Mouse (Mus musculus): ENCODE measurements around the gene Grm2. TPM values are rescaled to one million over a fixed set of nuclear protein-coding genes. Genes with fewer than 3 reads are reported as not detected.
"Not testable (repeated sequence)": the region's sequence is repeated elsewhere in the genome, so short reads cannot be mapped to it uniquely, and the experiment has no call there.

Gene Grm2
- polyA plus RNA-seq, 1 experiment from 2014 or later: 24.3 TPM

- no peak overlapping the region for H3K9ac ChIP-seq (ENCODE audit: low read depth, low read length)
- no peaks in the 10 kb centered on the region for H3K27me3 ChIP-seq (ENCODE audit: control insufficient read depth, insufficient read depth, low read depth, low read length)
- H3K4me3 ChIP-seq (ENCODE audit: low read depth, low read length): no peak overlapping the region
- H3K4me2 ChIP-seq (ENCODE audit: low read length): no peak overlapping the region
- no peak for ATAC-seq
- no peaks in the 10 kb centered on the region for H3K36me3 ChIP-seq (ENCODE audit: control insufficient read depth, insufficient read depth, low read length)
- H3K4me1 ChIP-seq (ENCODE audit: control insufficient read depth, insufficient read depth, low read length): no peaks in the 10 kb centered on the region
- H3K9me3 ChIP-seq (replicated peaks; ENCODE audit: control insufficient read depth, low read length, poor library complexity, severe bottlenecking): no peaks in the 10 kb centered on the region
- no peak overlapping the region for H3K27ac ChIP-seq (ENCODE audit: low read length)
- WGBS: 25% methylated on average over 8 of the region's 8 CpGs
These were observed 55.3 kb downstream of the Grm2 start for GRCm38 (mm10) chr9:106600546-106600945.

- no peak overlapping the region for H3K9ac ChIP-seq (ENCODE audit: low read depth, low read length)
- H3K4me1 ChIP-seq (ENCODE audit: control insufficient read depth, insufficient read depth, low read length): no peaks in the 10 kb centered on the region
- H3K4me3 ChIP-seq (ENCODE audit: low read depth, low read length): no peak overlapping the region
- no peak for ATAC-seq
- no peak overlapping the region for H3K27ac ChIP-seq (ENCODE audit: low read length)
- no peaks in the 10 kb centered on the region for H3K36me3 ChIP-seq (ENCODE audit: control insufficient read depth, insufficient read depth, low read length)
- no peaks in the 10 kb centered on the region for H3K27me3 ChIP-seq (ENCODE audit: control insufficient read depth, insufficient read depth, low read depth, low read length)
- WGBS: 37% methylated on average over 7 of the region's 7 CpGs
- no peak overlapping the region for H3K4me2 ChIP-seq (ENCODE audit: low read length)
- no peaks in the 10 kb centered on the region for H3K9me3 ChIP-seq (replicated peaks; ENCODE audit: control insufficient read depth, low read length, poor library complexity, severe bottlenecking)
These were observed 57.4 kb downstream of the Grm2 start for GRCm38 (mm10) chr9:106598466-106598865.

GRCm38 (mm10) chr9:106595836-106596235, 60.0 kb downstream of the Grm2 start:
- Histone ChIP-seq H3K9me3 (replicated peaks; ENCODE audit: control insufficient read depth, low read length, poor library complexity, severe bottlenecking) (no peaks in the 10 kb centered on the region), H3K27ac (ENCODE audit: low read length) (no peak overlapping the region), H3K9ac (ENCODE audit: low read depth, low read length) (no peak overlapping the region), H3K4me3 (ENCODE audit: low read depth, low read length) (no peak overlapping the region), H3K4me1 (ENCODE audit: control insufficient read depth, insufficient read depth, low read length) (no peaks in the 10 kb centered on the region), H3K4me2 (ENCODE audit: low read length) (no peak overlapping the region), H3K36me3 (ENCODE audit: control insufficient read depth, insufficient read depth, low read length) (no peaks in the 10 kb centered on the region), H3K27me3 (ENCODE audit: control insufficient read depth, insufficient read depth, low read depth, low read length) (no peaks in the 10 kb centered on the region)
- ATAC-seq: no peak
- 69% methylated on average over 7 of the region's 7 CpGs for WGBS

GRCm38 (mm10) chr9:106595402-106595801, 60.5 kb downstream of the Grm2 start:
- H3K27ac ChIP-seq (ENCODE audit: low read length); H3K36me3 ChIP-seq (ENCODE audit: control insufficient read depth, insufficient read depth, low read length); ATAC-seq; H3K4me1 ChIP-seq (ENCODE audit: control insufficient read depth, insufficient read depth, low read length); H3K4me2 ChIP-seq (ENCODE audit: low read length); H3K27me3 ChIP-seq (ENCODE audit: control insufficient read depth, insufficient read depth, low read depth, low read length); H3K9me3 ChIP-seq (replicated peaks; ENCODE audit: control insufficient read depth, low read length, poor library complexity, severe bottlenecking); H3K4me3 ChIP-seq (ENCODE audit: low read depth, low read length); H3K9ac ChIP-seq (ENCODE audit: low read depth, low read length): not testable (repeated sequence)
- 18% methylated on average over 4 of the region's 4 CpGs for WGBS

Other genes starting within 250 kb of the Grm2 start
- 551 and 555 TPM in 2 replicates for gene Rpl29, start 226.6 kb downstream of the Grm2 start, polyA plus RNA-seq (2015; fragmentation: Nextera tagmentation; extraction: Ambion mirVana)
- 19.8 and 21.6 TPM in 2 replicates for gene Acy1, start 217.8 kb downstream of the Grm2 start, polyA plus RNA-seq (2015; fragmentation: Nextera tagmentation; extraction: Ambion mirVana)
- gene Abhd14b, start 208.6 kb downstream of the Grm2 start, polyA plus RNA-seq (2015; fragmentation: Nextera tagmentation; extraction: Ambion mirVana): 8.8 and 10.6 TPM in 2 replicates
- 71.9 and 82.0 TPM in 2 replicates for gene Abhd14a, start 208.4 kb downstream of the Grm2 start, polyA plus RNA-seq (2015; fragmentation: Nextera tagmentation; extraction: Ambion mirVana)
- gene Pcbp4, start 202.8 kb downstream of the Grm2 start, polyA plus RNA-seq (2015; fragmentation: Nextera tagmentation; extraction: Ambion mirVana): 242 and 262 TPM in 2 replicates
- 0.78 and 0.98 TPM in 2 replicates for gene Gpr62, start 190.1 kb downstream of the Grm2 start, polyA plus RNA-seq (2015; fragmentation: Nextera tagmentation; extraction: Ambion mirVana)
- gene Rrp9, start 180.1 kb downstream of the Grm2 start, polyA plus RNA-seq (2015; fragmentation: Nextera tagmentation; extraction: Ambion mirVana): 48.3 and 48.5 TPM in 2 replicates
- gene Parp3, start 179.1 kb downstream of the Grm2 start, polyA plus RNA-seq (2015; fragmentation: Nextera tagmentation; extraction: Ambion mirVana): 0.73 and 0.89 TPM in 2 replicates
- gene Iqcf1, start 156.1 kb downstream of the Grm2 start, polyA plus RNA-seq (2015; fragmentation: Nextera tagmentation; extraction: Ambion mirVana): not detected in 2 replicates
- not detected in 2 replicates for gene Iqcf5, start 141.5 kb downstream of the Grm2 start, polyA plus RNA-seq (2015; fragmentation: Nextera tagmentation; extraction: Ambion mirVana)
- gene Iqcf3, start 94.5 kb downstream of the Grm2 start, polyA plus RNA-seq (2015; fragmentation: Nextera tagmentation; extraction: Ambion mirVana): not detected in 2 replicates
- gene Iqcf4, start 85.1 kb downstream of the Grm2 start, polyA plus RNA-seq (2015; fragmentation: Nextera tagmentation; extraction: Ambion mirVana): not detected in 2 replicates
- not detected in 2 replicates for gene Iqcf6, start 29.5 kb downstream of the Grm2 start, polyA plus RNA-seq (2015; fragmentation: Nextera tagmentation; extraction: Ambion mirVana)
- 67.0 and 75.7 TPM in 2 replicates for gene Tex264, start 29.8 kb upstream of the Grm2 start, polyA plus RNA-seq (2015; fragmentation: Nextera tagmentation; extraction: Ambion mirVana)
- gene Rad54l2, start 133.1 kb upstream of the Grm2 start, polyA plus RNA-seq (2015; fragmentation: Nextera tagmentation; extraction: Ambion mirVana): 5.2 and 6.4 TPM in 2 replicates
- gene Dcaf1, start 165.8 kb upstream of the Grm2 start, polyA plus RNA-seq (2015; fragmentation: Nextera tagmentation; extraction: Ambion mirVana): 20.4 and 23.2 TPM in 2 replicates
- 11.6 and 12.6 TPM in 2 replicates for gene Rbm15b, start 231.3 kb upstream of the Grm2 start, polyA plus RNA-seq (2015; fragmentation: Nextera tagmentation; extraction: Ambion mirVana)
- 180 and 183 TPM in 2 replicates for gene Manf, start 235.9 kb upstream of the Grm2 start, polyA plus RNA-seq (2015; fragmentation: Nextera tagmentation; extraction: Ambion mirVana)

Measured in midbrain, embryonic 16.5 days (tissue).